In the genomic region with DNA sequence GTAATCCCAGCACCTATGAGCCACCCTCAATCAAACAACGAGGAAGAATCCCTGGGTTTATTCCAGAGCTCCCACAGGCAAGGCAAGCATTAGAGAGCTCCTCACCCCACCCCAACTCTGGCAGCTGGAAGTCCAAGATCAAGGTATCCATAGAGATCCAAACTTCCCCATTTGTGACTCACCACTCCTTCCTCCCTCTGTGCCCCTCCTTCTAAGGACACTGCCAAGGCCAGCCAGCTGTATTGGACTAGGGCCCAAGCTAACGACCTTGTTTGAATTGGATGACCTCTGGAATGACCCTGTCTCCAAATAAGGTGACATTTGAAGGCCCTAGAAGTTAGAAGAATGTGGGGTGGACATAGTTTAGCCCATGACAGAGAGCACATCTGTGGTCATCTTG, we compare ENCODE assay signal across 11 mouse cellular contexts.
DNase-seq lines count a peak whose midpoint lies in the region; ATAC-seq and TF ChIP-seq lines count a peak whose summit lies in the region.
"Had no signal": no experiment of that assay in that cellular context is flagged by ENCODE, and none has a peak within 500 bp of the region (broad histone marks: within the 10 kb centered on the region; RNA-seq: fewer than 3 reads in every experiment).

No protein-coding gene starts in this region.

- H3K27ac ChIP-seq in heart, embryonic 12.5 days (ENCODE audit: poor library complexity, severe bottlenecking) = no peak overlapping the region
- no peak overlapping the region for H3K27ac ChIP-seq in lung, embryonic 14.5 days (ENCODE audit: low read depth)
- H3K27ac ChIP-seq: embryonic facial prominence, embryonic 13.5 days; neural tube, embryonic 12.5 days had no signal

- H3K4me1 ChIP-seq in heart, embryonic 12.5 days (replicated peaks) = no peaks in the 10 kb centered on the region
- no peaks in the 10 kb centered on the region for H3K4me1 ChIP-seq in lung, embryonic 14.5 days (ENCODE audit: insufficient read depth)
- H3K4me1 ChIP-seq: embryonic facial prominence, embryonic 13.5 days; neural tube, embryonic 12.5 days had no signal

- no peaks in the 10 kb centered on the region for H3K9me3 ChIP-seq in heart, embryonic 12.5 days (replicated peaks)
- H3K9me3 ChIP-seq in lung, embryonic 14.5 days (ENCODE audit: low read depth, low read length) = no peaks in the 10 kb centered on the region
- H3K9me3 ChIP-seq: embryonic facial prominence, embryonic 13.5 days; neural tube, embryonic 12.5 days had no signal

- 46% methylated on average over 2 of the region's 2 CpGs for WGBS in heart, embryonic 12.5 days
- 36% methylated on average over 2 of the region's 2 CpGs for WGBS in lung, embryonic 14.5 days

- peaks cover 21% of the 10 kb centered on the region for H3K27me3 ChIP-seq in heart, embryonic 12.5 days (replicated peaks)
- no peaks in the 10 kb centered on the region for H3K27me3 ChIP-seq in lung, embryonic 14.5 days (ENCODE audit: insufficient read depth, low read length)
- H3K27me3 ChIP-seq: neural tube, embryonic 12.5 days had no signal

- no peak overlapping the region for H3K4me2 ChIP-seq in heart, embryonic 12.5 days
- H3K4me2 ChIP-seq in lung, embryonic 14.5 days = no peak overlapping the region
- H3K4me2 ChIP-seq: embryonic facial prominence, embryonic 13.5 days; neural tube, embryonic 12.5 days had no signal

- DNase-seq in 416B (ENCODE audit: low read depth) = peak; percentile 8
- peak; percentile 36 for DNase-seq in MN1 (ENCODE audit: low spot score)
- peak; percentile 46 for DNase-seq in lung, embryonic 14.5 days
- DNase-seq in right cerebral cortex, postnatal 10 days (ENCODE audit: low spot score in 2 of 2) = no peak
- no peak for DNase-seq in cerebellum, adult 11-12 months
- DNase-seq in right cerebral cortex, postnatal 14 days = no peak
- DNase-seq: spleen, adult 18-20 months had no signal

- no peaks in the 10 kb centered on the region for H3K36me3 ChIP-seq in heart, embryonic 12.5 days
- H3K36me3 ChIP-seq in lung, embryonic 14.5 days (ENCODE audit: insufficient read depth) = no peaks in the 10 kb centered on the region
- H3K36me3 ChIP-seq: embryonic facial prominence, embryonic 13.5 days; neural tube, embryonic 12.5 days had no signal

- H3K9ac ChIP-seq in heart, embryonic 12.5 days = no peak overlapping the region
- no peak overlapping the region for H3K9ac ChIP-seq in lung, embryonic 14.5 days
- H3K9ac ChIP-seq: embryonic facial prominence, embryonic 13.5 days; neural tube, embryonic 12.5 days had no signal

- no peak overlapping the region for H3K4me3 ChIP-seq in heart, embryonic 12.5 days
- H3K4me3 ChIP-seq in lung, embryonic 14.5 days (ENCODE audit: low read depth, low read length) = no peak overlapping the region
- H3K4me3 ChIP-seq: embryonic facial prominence, embryonic 13.5 days; neural tube, embryonic 12.5 days had no signal

- no peak for TF ChIP-seq CTCF in lung, embryonic 14.5 days (IDR thresholded peaks at IDR 0.05; ENCODE audit: low read depth)

- 0 out of 2 replicates have a peak, but pooled peaks have one; percentile 29 for ATAC-seq in heart, embryonic 12.5 days (ENCODE audit: insufficient number of reproducible peaks, low FRiP score)
- ATAC-seq in lung, embryonic 14.5 days (ENCODE audit: insufficient read depth) = no peak
- ATAC-seq: inflammation-experienced regulatory T-cells, adult 6 months had no signal

Comparison
In these comparisons a context has a peak if more than half of its experiments do, and no peak if none do; other contexts are left out.
1. DNase-seq: peak in 416B (single experiment), MN1 (single experiment) and lung, embryonic 14.5 days (single experiment); none in right cerebral cortex, postnatal 10 days (0 of 2), cerebellum, adult 11-12 months (single experiment) and right cerebral cortex, postnatal 14 days (single experiment).